Mouse (Mus musculus): ENCODE measurements around the gene Dnah9.

The Dnah9 gene

GRCm38 (mm10) chr11:66167801-66168651 lies at the start of gene Dnah9:
Dnah9 (minus strand) TSS chr11:66168551.
- peak; percentile 20 for DNase-seq (ENCODE audit: low spot score)

GRCm38 (mm10) chr11:66188627-66189287 lies 20.4 kb upstream of the Dnah9 start:
- DNase-seq (ENCODE audit: low spot score) = peak; percentile 16

GRCm38 (mm10) chr11:66188146-66188545 lies 19.8 kb upstream of the Dnah9 start:
- DNase-seq (ENCODE audit: low spot score) = no peak

- no peak for DNase-seq (ENCODE audit: low spot score)
Measured at GRCm38 (mm10) chr11:66177781-66178180, 9.4 kb upstream of the Dnah9 start.

GRCm38 (mm10) chr11:66164022-66164421 lies 4.3 kb downstream of the Dnah9 start:
- DNase-seq (ENCODE audit: low spot score) = no peak

- DNase-seq (ENCODE audit: low spot score) = no peak
Measured at GRCm38 (mm10) chr11:66140631-66141252, 27.6 kb downstream of the Dnah9 start.

GRCm38 (mm10) chr11:66134826-66135225 lies 33.5 kb downstream of the Dnah9 start:
- no peak for DNase-seq (ENCODE audit: low spot score)

- DNase-seq (ENCODE audit: low spot score) = no peak
Measured at GRCm38 (mm10) chr11:66126150-66126549, 42.2 kb downstream of the Dnah9 start.

- DNase-seq (ENCODE audit: low spot score) = no peak
Measured at GRCm38 (mm10) chr11:66124496-66124895, 43.9 kb downstream of the Dnah9 start.

- DNase-seq (ENCODE audit: low spot score) = peak; percentile 37
Measured at GRCm38 (mm10) chr11:66122017-66122416, 46.3 kb downstream of the Dnah9 start.

- no peak for DNase-seq (ENCODE audit: low spot score)
Measured at GRCm38 (mm10) chr11:66083663-66084254, 84.6 kb downstream of the Dnah9 start.

GRCm38 (mm10) chr11:66072921-66073320 lies 95.4 kb downstream of the Dnah9 start:
- DNase-seq (ENCODE audit: low spot score) = no peak

- no peak for DNase-seq (ENCODE audit: low spot score)
Measured at GRCm38 (mm10) chr11:66058956-66059355, 109.4 kb downstream of the Dnah9 start.

- no peak for DNase-seq (ENCODE audit: low spot score)
Measured at GRCm38 (mm10) chr11:66051294-66051693, 117.1 kb downstream of the Dnah9 start.

- no peak for DNase-seq (ENCODE audit: low spot score)
Measured at GRCm38 (mm10) chr11:66049146-66049545, 119.2 kb downstream of the Dnah9 start.

- DNase-seq (ENCODE audit: low spot score) = no peak
Measured at GRCm38 (mm10) chr11:66046594-66047193, 121.7 kb downstream of the Dnah9 start.

GRCm38 (mm10) chr11:66043635-66044034 lies 124.7 kb downstream of the Dnah9 start:
- no peak for DNase-seq (ENCODE audit: low spot score)

GRCm38 (mm10) chr11:66042531-66042930 lies 125.8 kb downstream of the Dnah9 start:
- no peak for DNase-seq (ENCODE audit: low spot score)

GRCm38 (mm10) chr11:66025728-66026127 lies 142.6 kb downstream of the Dnah9 start:
- no peak for DNase-seq (ENCODE audit: low spot score)

GRCm38 (mm10) chr11:65975871-65976270 lies 192.5 kb downstream of the Dnah9 start:
- DNase-seq (ENCODE audit: low spot score) = no peak

GRCm38 (mm10) chr11:65930796-65931195 lies 237.6 kb downstream of the Dnah9 start:
- no peak for DNase-seq (ENCODE audit: low spot score)

- DNase-seq (ENCODE audit: low spot score) = no peak
Measured at GRCm38 (mm10) chr11:65930359-65930758, 238.0 kb downstream of the Dnah9 start.

Data from urinary bladder, postnatal 25 days (tissue).